Mouse (Mus musculus) liver, embryonic 16.5 days (tissue): ENCODE data around the gene Tanc2. TPM values are rescaled to one million over a fixed set of nuclear protein-coding genes. Genes with fewer than 3 reads are reported as not detected.
A peak's percentile ranks its signal among the peaks of the same experiment; 100 is the strongest.

Experiments
- ATAC-seq: fragments of 200-750 bp; cut with Nextera tagmentation; 2 replicates; pipeline ENCODE4 v1.8.0; 2017; ENCODE audit warnings: low read depth, mild to moderate bottlenecking, moderate number of reproducible peaks, moderate library complexity
- H3K27ac ChIP-seq: fragments of 300-500 bp; sonication (generic); 2 replicates; pipeline ENCODE4 v1.5.1; 2014; ENCODE audit warnings: mild to moderate bottlenecking, low read length
- H3K27me3 ChIP-seq: fragments of 300-500 bp; sonication (generic); 2 replicates; pipeline ENCODE4 v1.6.1; 2014; ENCODE audit warnings: low read depth, low read length, mixed read lengths; ENCODE audit not compliant: control insufficient read depth, insufficient read depth
- H3K36me3 ChIP-seq: fragments of 300-500 bp; sonication (generic); 2 replicates; pipeline ENCODE4 v1.6.1; 2014; ENCODE audit warnings: mild to moderate bottlenecking; ENCODE audit not compliant: control insufficient read depth, insufficient read depth
- H3K4me1 ChIP-seq: fragments of 300-500 bp; sonication (generic); 2 replicates; pipeline ENCODE4 v1.6.1; 2014; ENCODE audit warnings: low read depth, low read length, mixed read lengths; ENCODE audit not compliant: control insufficient read depth
- H3K4me2 ChIP-seq: fragments of 300-500 bp; sonication (generic); 2 replicates; pipeline ENCODE4 v1.6.1; 2014; ENCODE audit warnings: low read depth, low read length, mixed read lengths
- H3K4me3 ChIP-seq: fragments of 300-500 bp; sonication (generic); 2 replicates; pipeline ENCODE4 v1.5.1; 2014; ENCODE audit warnings: low read depth, mild to moderate bottlenecking, low read length
- H3K9ac ChIP-seq: fragments of 300-500 bp; sonication (generic); 2 replicates; pipeline ENCODE4 v1.6.1; 2014; ENCODE audit warnings: low read depth, low read length
- H3K9me3 ChIP-seq: fragments of 300-500 bp; sonication (generic); replicated peaks from 2 replicates; pipeline ENCODE4 v1.6.1; 2016; ENCODE audit warnings: low read length; ENCODE audit not compliant: control insufficient read depth
- WGBS: fragments of 180-500 bp; shearing (Covaris S2); extraction: QIAGEN DNeasy Blood & Tissue Kit; methylation state at CpG from one replicate; pipeline ENCODE4 v1.1.7; 2014; ENCODE audit not compliant: insufficient replicate concordance; 5-methylcytosine and 5-hydroxymethylcytosine counted together
- polyA plus RNA-seq: library from polyadenylated mRNA; unstranded; fragments of >200 nt; fragmentation: Nextera tagmentation; extraction: Ambion mirVana; gene quantifications from 2 replicates; pipeline ENCODE4 v1.2.1, GENCODE M21; 2015

Tanc2 gene
- polyA plus RNA-seq, 1 experiment from 2014 or later = 0.83 TPM

- Histone ChIP-seq H3K9me3 (no peaks in the 10 kb centered on the region), H3K4me2 (no peak overlapping the region), H3K4me3 (no peak overlapping the region), H3K9ac (no peak overlapping the region), H3K27ac (no peak overlapping the region), H3K36me3 (no peaks in the 10 kb centered on the region), H3K4me1 (no peaks in the 10 kb centered on the region; the same call in 1 of the 2 replicates), H3K27me3 (peaks cover 2% of the 10 kb centered on the region)
- 84% methylated on average over 28 of the region's 28 CpGs for WGBS
- ATAC-seq = no peak
Observed at GRCm38 (mm10) chr11:105955815-105956430, 366.1 kb downstream of the Tanc2 start.

- WGBS = 43% methylated on average over 6 of the region's 6 CpGs
Observed at GRCm38 (mm10) chr11:105957501-105957900, 367.7 kb downstream of the Tanc2 start.

GRCm38 (mm10) chr11:105958566-105958965, 368.8 kb downstream of the Tanc2 start:
- no peak overlapping the region for H3K4me2 ChIP-seq
- H3K27ac ChIP-seq = no peak overlapping the region
- no peaks in the 10 kb centered on the region; the same call in 1 of the 2 replicates for H3K4me1 ChIP-seq
- ATAC-seq = no peak
- no peak overlapping the region for H3K4me3 ChIP-seq
- H3K9me3 ChIP-seq = no peaks in the 10 kb centered on the region
- 16% methylated on average over 1 of the region's 1 CpGs for WGBS
- peaks cover 2% of the 10 kb centered on the region for H3K27me3 ChIP-seq
- no peak overlapping the region for H3K9ac ChIP-seq
- H3K36me3 ChIP-seq = no peaks in the 10 kb centered on the region

More at GRCm38 (mm10) chr11:105957501-105957900, 367.7 kb downstream of the Tanc2 start:
- no peak overlapping the region for H3K4me2 ChIP-seq
- no peak overlapping the region for H3K9ac ChIP-seq
- no peaks in the 10 kb centered on the region for H3K36me3 ChIP-seq
- H3K4me3 ChIP-seq = no peak overlapping the region
- no peak for ATAC-seq
- H3K4me1 ChIP-seq = no peaks in the 10 kb centered on the region; the same call in 1 of the 2 replicates
- peaks cover 2% of the 10 kb centered on the region for H3K27me3 ChIP-seq
- no peaks in the 10 kb centered on the region for H3K9me3 ChIP-seq
- H3K27ac ChIP-seq = no peak overlapping the region

- 5% methylated on average over 17 of the region's 17 CpGs for WGBS
- H3K27me3 ChIP-seq = peaks cover 2% of the 10 kb centered on the region
- ATAC-seq = no peak
- no peaks in the 10 kb centered on the region for H3K36me3 ChIP-seq
- no peak overlapping the region for H3K4me3 ChIP-seq
- H3K9ac ChIP-seq = no peak overlapping the region
- H3K9me3 ChIP-seq = no peaks in the 10 kb centered on the region
- H3K4me1 ChIP-seq = no peaks in the 10 kb centered on the region; the same call in 1 of the 2 replicates
- H3K27ac ChIP-seq = no peak overlapping the region
- H3K4me2 ChIP-seq = no peak overlapping the region
Observed at GRCm38 (mm10) chr11:105959355-105959754, 369.6 kb downstream of the Tanc2 start.

- ATAC-seq = no peak
- H3K27ac ChIP-seq = no peak overlapping the region
- H3K9ac ChIP-seq = no peak overlapping the region
- H3K4me3 ChIP-seq = no peak overlapping the region
- H3K27me3 ChIP-seq = peaks cover 39% of the 10 kb centered on the region
- H3K4me1 ChIP-seq = no peaks in the 10 kb centered on the region; the same call in 1 of the 2 replicates
- H3K4me2 ChIP-seq = no peak overlapping the region
- no peaks in the 10 kb centered on the region for H3K36me3 ChIP-seq
- no peaks in the 10 kb centered on the region for H3K9me3 ChIP-seq
- WGBS = 53% methylated on average over 5 of the region's 5 CpGs
Observed at GRCm38 (mm10) chr11:105964691-105965090, 374.9 kb downstream of the Tanc2 start.

GRCm38 (mm10) chr11:105966288-105966687, 376.5 kb downstream of the Tanc2 start:
- Histone ChIP-seq H3K4me2 (no peak overlapping the region), H3K27ac (no peak overlapping the region), H3K36me3 (no peaks in the 10 kb centered on the region), H3K4me1 (no peaks in the 10 kb centered on the region; the same call in 1 of the 2 replicates), H3K9ac (no peak overlapping the region), H3K4me3 (no peak overlapping the region), H3K9me3 (no peaks in the 10 kb centered on the region), H3K27me3 (peaks cover 51% of the 10 kb centered on the region)
- ATAC-seq = no peak
- 40% methylated on average over 4 of the region's 4 CpGs for WGBS

- ATAC-seq = no peak
- H3K27ac ChIP-seq = no peak within 1 kb of the TSS
- peaks cover 62% of the 10 kb centered on the region for H3K27me3 ChIP-seq
Observed at GRCm38 (mm10) chr11:105967741-105968574, 378.2 kb downstream of the Tanc2 start, which contains the start of gene Ace. Ace (plus strand) TSS chr11:105967945.

GRCm38 (mm10) chr11:105968948-105969347, 379.2 kb downstream of the Tanc2 start:
- peaks cover 64% of the 10 kb centered on the region for H3K27me3 ChIP-seq
- 39% methylated on average over 10 of the region's 10 CpGs for WGBS
- H3K27ac ChIP-seq = no peak overlapping the region
- no peaks in the 10 kb centered on the region; the same call in 1 of the 2 replicates for H3K4me1 ChIP-seq
- H3K4me3 ChIP-seq = no peak overlapping the region
- no peaks in the 10 kb centered on the region for H3K9me3 ChIP-seq
- no peak overlapping the region for H3K4me2 ChIP-seq
- H3K9ac ChIP-seq = no peak overlapping the region
- ATAC-seq = no peak
- no peaks in the 10 kb centered on the region for H3K36me3 ChIP-seq

More at GRCm38 (mm10) chr11:105967741-105968574, 378.2 kb downstream of the Tanc2 start, which contains the start of gene Ace:
- under 1% methylated on average over 67 of the region's 76 CpGs for WGBS
- peak within 1 kb of the TSS; percentile 59 for H3K4me2 ChIP-seq
- no peak within 1 kb of the TSS for H3K9ac ChIP-seq
- H3K4me1 ChIP-seq = no peaks in the 10 kb centered on the region; the same call in 1 of the 2 replicates
- H3K9me3 ChIP-seq = no peaks in the 10 kb centered on the region
- peak within 1 kb of the TSS; percentile 49 for H3K4me3 ChIP-seq
- no peaks in the 10 kb centered on the region for H3K36me3 ChIP-seq

GRCm38 (mm10) chr11:105969516-105969915, 379.7 kb downstream of the Tanc2 start:
- H3K27ac ChIP-seq = no peak overlapping the region
- no peak for ATAC-seq
- no peak overlapping the region for H3K9ac ChIP-seq
- no peak overlapping the region for H3K4me2 ChIP-seq
- no peaks in the 10 kb centered on the region for H3K36me3 ChIP-seq
- H3K9me3 ChIP-seq = no peaks in the 10 kb centered on the region
- no peaks in the 10 kb centered on the region; the same call in 1 of the 2 replicates for H3K4me1 ChIP-seq
- 19% methylated on average over 1 of the region's 1 CpGs for WGBS
- no peak overlapping the region for H3K4me3 ChIP-seq
- peaks cover 67% of the 10 kb centered on the region for H3K27me3 ChIP-seq
